Mouse (Mus musculus): ENCODE results near the gene 1700015G11Rik. TPM values are rescaled to one million over a fixed set of nuclear protein-coding genes. Genes with fewer than 3 reads are reported as not detected.

The 1700015G11Rik gene
- not detected for total RNA-seq (2023)

GRCm38 (mm10) chr7:52015628-52016027, at the start of gene 1700015G11Rik:
Gene 1700015G11Rik (minus strand): TSS chr7:52015728.

GRCm38 (mm10) chr7:52005511-52006295, 9.8 kb downstream of the 1700015G11Rik start, which contains the start of gene Svip:
Gene Svip (minus strand): TSS chr7:52006018.

Other genes with a start within 250 kb of the 1700015G11Rik start
- 1.7 TPM for gene Gas2, start 153.7 kb downstream of the 1700015G11Rik start, total RNA-seq (2023)
- 7.2 TPM for gene Fancf, start 153.5 kb downstream of the 1700015G11Rik start, total RNA-seq (2023)
- not detected for gene Svip, start 9.7 kb downstream of the 1700015G11Rik start, total RNA-seq (2023)